Mouse (Mus musculus) kidney, embryonic 14.5 days (tissue): ENCODE results near the gene Znrf2. TPM values are rescaled to one million over a fixed set of nuclear protein-coding genes. Genes with fewer than 3 reads are reported as not detected.
A peak's percentile ranks its signal among the peaks of the same experiment; 100 is the strongest.
"Not testable (repeated sequence)": the region's sequence is repeated elsewhere in the genome, so short reads cannot be mapped to it uniquely, and the experiment has no call there.

ENCODE experiments used
- ATAC-seq: fragments of 200-750 bp; cut with Nextera tagmentation; 2 replicates; pipeline ENCODE4 v1.8.0; 2017; ENCODE audit warnings: moderate number of reproducible peaks, mild to moderate bottlenecking, moderate TSS enrichment, moderate library complexity; ENCODE audit not compliant: low FRiP score, low TSS enrichment
- H3K27ac ChIP-seq: fragments of 300-500 bp; sonication (generic); 2 replicates; pipeline ENCODE4 v1.5.1; 2014; ENCODE audit warnings: low read depth, mild to moderate bottlenecking, low read length, moderate library complexity, mixed read lengths
- H3K27me3 ChIP-seq: fragments of 300-500 bp; sonication (generic); 2 replicates; pipeline ENCODE4 v1.6.1; 2014; ENCODE audit warnings: mild to moderate bottlenecking, low read length; ENCODE audit not compliant: control insufficient read depth, insufficient read depth
- H3K36me3 ChIP-seq: fragments of 300-500 bp; sonication (generic); 2 replicates; pipeline ENCODE4 v1.6.1; 2014; ENCODE audit warnings: low read length, mixed read lengths; ENCODE audit not compliant: control insufficient read depth, insufficient read depth
- H3K4me1 ChIP-seq: fragments of 300-500 bp; sonication (generic); 2 replicates; pipeline ENCODE4 v1.6.1; 2014; ENCODE audit warnings: low read length, mixed read lengths; ENCODE audit not compliant: control insufficient read depth, insufficient read depth
- H3K4me2 ChIP-seq: fragments of 300-500 bp; sonication (generic); replicated peaks from 2 replicates; pipeline ENCODE4 v1.6.1; 2014; ENCODE audit warnings: low read depth, mild to moderate bottlenecking, low read length
- H3K4me3 ChIP-seq: fragments of 300-500 bp; sonication (generic); 2 replicates; pipeline ENCODE4 v1.5.1; 2014; ENCODE audit warnings: mild to moderate bottlenecking, low read length
- H3K9ac ChIP-seq: fragments of 300-500 bp; sonication (generic); 2 replicates; pipeline ENCODE4 v1.6.1; 2014; ENCODE audit warnings: low read depth, mild to moderate bottlenecking, low read length, moderate library complexity
- H3K9me3 ChIP-seq: fragments of 300-500 bp; sonication (generic); 2 replicates; pipeline ENCODE4 v1.6.1; 2016; ENCODE audit warnings: low read length; ENCODE audit not compliant: control insufficient read depth
- WGBS: fragments of 180-500 bp; shearing (Covaris S2); extraction: QIAGEN DNeasy Blood & Tissue Kit; methylation state at CpG from one replicate; pipeline ENCODE4 v1.1.7; 2014; 5-methylcytosine and 5-hydroxymethylcytosine counted together
- polyA plus RNA-seq: library from polyadenylated mRNA; unstranded; fragments of >200 nt; fragmentation: Nextera tagmentation; extraction: Ambion mirVana; gene quantifications from 2 replicates; pipeline ENCODE4 v1.2.1, GENCODE M21; 2014

Gene Znrf2
- polyA plus RNA-seq, 1 experiment from 2014 or later: 4.5 TPM

- Histone ChIP-seq H3K27me3 (no peaks in the 10 kb centered on the region), H3K4me2 (no peak overlapping the region), H3K9me3 (no peaks in the 10 kb centered on the region), H3K27ac (no peak overlapping the region), H3K36me3 (no peaks in the 10 kb centered on the region), H3K4me1 (0 out of 2 replicates have a peak, but pooled peaks cover 6% of the 10 kb centered on the region), H3K4me3 (no peak overlapping the region), H3K9ac (no peak overlapping the region)
- WGBS: 82% methylated on average over 9 of the region's 9 CpGs
- ATAC-seq: no peak
These were observed 1.1 kb upstream of the Znrf2 start for GRCm38 (mm10) chr6:54815428-54816130.

DNA sequence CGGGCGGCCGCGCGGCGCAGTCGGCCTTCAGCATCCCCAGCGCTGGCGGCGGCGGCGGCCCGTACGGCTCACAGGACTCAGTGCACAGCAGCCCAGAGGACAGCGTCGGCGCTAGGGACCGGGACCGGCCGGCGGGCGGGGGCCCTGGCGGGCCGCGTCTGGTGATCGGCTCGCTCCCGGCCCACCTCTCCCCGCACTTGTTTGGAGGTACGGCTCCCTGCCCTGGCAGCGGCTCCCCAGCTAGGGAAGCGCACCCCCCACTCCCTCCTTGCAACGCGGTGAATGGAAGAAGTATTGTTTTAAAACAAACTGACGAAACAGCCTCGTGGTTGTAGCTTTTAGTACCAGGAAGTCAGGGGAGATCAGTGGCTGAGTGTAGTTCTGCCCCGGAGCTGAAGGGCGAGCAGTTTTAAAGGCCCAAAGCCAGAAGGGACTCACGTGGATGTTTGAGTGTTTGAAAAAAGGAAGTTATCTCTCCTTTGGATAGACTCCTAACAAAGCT is 601 bp downstream of the Znrf2 start:
- Histone ChIP-seq H3K9me3 (no peaks in the 10 kb centered on the region), H3K36me3 (no peaks in the 10 kb centered on the region), H3K9ac (peak overlapping the region; percentile 90), H3K4me2 (peak overlapping the region; percentile 60), H3K27ac (peak overlapping the region; percentile 86), H3K4me1 (0 out of 2 replicates have a peak, but pooled peaks cover 6% of the 10 kb centered on the region), H3K4me3 (peak overlapping the region; percentile 76), H3K27me3 (no peaks in the 10 kb centered on the region)
- peak; percentile 51 for ATAC-seq
- WGBS: 0% methylated on average over 29 of the region's 39 CpGs

- Histone ChIP-seq H3K9ac (0 out of 2 replicates have a peak overlapping the region, but pooled peaks have one; percentile 90), H3K27ac (no peak overlapping the region), H3K4me3 (peak overlapping the region; percentile 76), H3K4me2 (peak overlapping the region; percentile 60), H3K9me3 (no peaks in the 10 kb centered on the region), H3K36me3 (no peaks in the 10 kb centered on the region), H3K27me3 (no peaks in the 10 kb centered on the region), H3K4me1 (0 out of 2 replicates have a peak, but pooled peaks cover 6% of the 10 kb centered on the region)
- ATAC-seq: no peak
- 61% methylated on average over 2 of the region's 2 CpGs for WGBS
These were observed 1.7 kb downstream of the Znrf2 start for GRCm38 (mm10) chr6:54818389-54818788.

- Histone ChIP-seq H3K9me3 (no peaks in the 10 kb centered on the region), H3K27me3 (no peaks in the 10 kb centered on the region), H3K9ac (no peak overlapping the region), H3K4me2 (no peak overlapping the region), H3K4me3 (no peak overlapping the region), H3K27ac (no peak overlapping the region), H3K36me3 (no peaks in the 10 kb centered on the region), H3K4me1 (0 out of 2 replicates have a peak, but pooled peaks cover 6% of the 10 kb centered on the region)
- no peak for ATAC-seq
- 48% methylated on average over 4 of the region's 4 CpGs for WGBS
These were observed 2.6 kb downstream of the Znrf2 start for GRCm38 (mm10) chr6:54819272-54819671.

DNA sequence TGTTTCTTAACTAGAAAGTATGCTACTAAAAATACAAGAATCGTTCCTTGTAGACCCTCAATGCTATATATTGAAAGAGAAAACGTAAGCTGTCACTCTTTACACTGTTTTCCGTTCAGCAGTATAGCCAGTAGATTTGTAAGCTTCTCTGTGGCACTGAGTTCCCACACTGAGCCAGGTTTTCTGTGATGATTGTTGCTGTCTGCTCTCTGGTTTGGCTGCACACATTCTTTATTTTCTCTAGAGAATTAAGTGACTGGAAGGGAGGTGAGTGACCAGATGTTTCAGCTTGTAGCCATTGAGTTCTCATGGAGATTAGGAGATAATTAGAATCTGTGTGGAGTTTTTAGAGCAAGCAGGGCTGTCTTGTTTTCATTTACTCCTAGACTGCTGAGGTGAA is 3.0 kb downstream of the Znrf2 start:
- no peak overlapping the region for H3K27ac ChIP-seq
- H3K36me3 ChIP-seq: no peaks in the 10 kb centered on the region
- H3K9me3 ChIP-seq: no peaks in the 10 kb centered on the region
- no peak for ATAC-seq
- no peak overlapping the region for H3K4me2 ChIP-seq
- no peak overlapping the region for H3K9ac ChIP-seq
- WGBS: 70% methylated on average over 3 of the region's 3 CpGs
- 0 out of 2 replicates have a peak, but pooled peaks cover 6% of the 10 kb centered on the region for H3K4me1 ChIP-seq
- no peaks in the 10 kb centered on the region for H3K27me3 ChIP-seq
- no peak overlapping the region for H3K4me3 ChIP-seq

DNA sequence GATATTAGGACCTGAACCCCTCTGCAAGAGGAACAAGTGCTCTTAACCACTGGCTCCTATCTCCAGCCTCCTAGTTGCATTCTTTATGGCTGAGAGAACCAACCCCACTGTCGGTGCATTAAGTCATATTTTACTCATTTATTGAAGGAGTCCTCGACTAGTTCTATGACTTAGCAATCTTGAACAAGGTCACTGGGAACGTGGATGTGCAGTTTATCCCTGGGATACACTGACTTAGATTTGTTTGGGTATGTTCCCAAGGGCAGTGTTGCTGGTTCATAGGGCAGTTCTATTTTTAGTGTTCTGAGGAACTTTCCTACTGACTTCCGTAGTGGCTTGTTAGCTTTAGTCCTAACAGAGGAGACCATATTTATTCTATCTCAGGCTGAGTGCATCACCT is 5.6 kb downstream of the Znrf2 start:
- WGBS: 55% methylated on average over 4 of the region's 4 CpGs

GRCm38 (mm10) chr6:54824561-54824960 is 7.8 kb downstream of the Znrf2 start:
- H3K4me2 ChIP-seq, H3K4me3 ChIP-seq, H3K27me3 ChIP-seq, H3K9me3 ChIP-seq, H3K4me1 ChIP-seq, H3K27ac ChIP-seq, ATAC-seq, H3K36me3 ChIP-seq, H3K9ac ChIP-seq: not testable (repeated sequence)
- WGBS: 89% methylated on average over 2 of the region's 2 CpGs

More for the DNA sequence above, 5.6 kb downstream of the Znrf2 start:
- Histone ChIP-seq H3K4me1 (0 out of 2 replicates have a peak, but pooled peaks cover 6% of the 10 kb centered on the region), H3K4me2 (no peak overlapping the region), H3K27ac (no peak overlapping the region), H3K36me3 (no peaks in the 10 kb centered on the region), H3K9me3 (no peaks in the 10 kb centered on the region), H3K27me3 (no peaks in the 10 kb centered on the region), H3K4me3 (no peak overlapping the region), H3K9ac (no peak overlapping the region)
- no peak for ATAC-seq

DNA sequence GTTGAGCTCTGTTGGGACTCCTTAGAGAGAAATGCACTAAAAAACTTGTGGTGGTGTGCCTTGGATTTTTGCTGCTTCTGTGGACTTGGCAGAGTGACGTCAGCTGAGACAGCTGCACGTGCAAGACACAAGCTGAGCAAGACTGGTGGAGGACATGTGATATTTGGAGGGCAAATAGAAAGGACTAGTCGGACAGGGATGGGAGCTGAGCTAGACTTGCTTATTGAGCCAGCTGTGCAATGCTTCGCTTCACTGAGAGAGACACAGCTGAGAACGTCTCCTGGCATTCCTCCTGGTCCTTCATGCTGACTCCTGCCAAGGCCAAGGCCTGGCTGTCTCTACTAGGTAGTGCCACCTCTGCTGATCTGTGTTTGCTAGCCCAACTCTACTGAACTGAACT is 10.8 kb downstream of the Znrf2 start:
- Histone ChIP-seq H3K9ac (no peak overlapping the region), H3K9me3 (no peaks in the 10 kb centered on the region), H3K4me2 (no peak overlapping the region), H3K27me3 (no peaks in the 10 kb centered on the region), H3K36me3 (no peaks in the 10 kb centered on the region), H3K4me1 (peaks cover 13% of the 10 kb centered on the region), H3K4me3 (no peak overlapping the region), H3K27ac (no peak overlapping the region)
- ATAC-seq: no peak
- 69% methylated on average over 5 of the region's 5 CpGs for WGBS

- no peaks in the 10 kb centered on the region for H3K27me3 ChIP-seq
- no peak overlapping the region for H3K9ac ChIP-seq
- H3K27ac ChIP-seq: no peak overlapping the region
- H3K4me2 ChIP-seq: no peak overlapping the region
- no peaks in the 10 kb centered on the region for H3K36me3 ChIP-seq
- no peaks in the 10 kb centered on the region for H3K9me3 ChIP-seq
- WGBS: 84% methylated on average over 1 of the region's 1 CpGs
- no peak for ATAC-seq
- peaks cover 13% of the 10 kb centered on the region for H3K4me1 ChIP-seq
- no peak overlapping the region for H3K4me3 ChIP-seq
These were observed 11.6 kb downstream of the Znrf2 start for GRCm38 (mm10) chr6:54828274-54828673.
